Mouse (Mus musculus) C3H10T1/2 (cell line): Measurements from ENCODE around the gene Olfr13. TPM values are rescaled to one million over a fixed set of nuclear protein-coding genes. Genes with fewer than 3 reads are reported as not detected.

ENCODE experiments used
- polyA plus RNA-seq, 2 experiments: library from polyadenylated mRNA; unstranded; fragments of >200 nt; fragmentation: generic; extraction: Trizol; gene quantifications; one replicate each; pipeline ENCODE4 v1.2.1; 2012; ENCODE audit warnings: missing spikeins in 2 of 2

The Olfr13 gene
- not detected for polyA plus RNA-seq

DNA sequence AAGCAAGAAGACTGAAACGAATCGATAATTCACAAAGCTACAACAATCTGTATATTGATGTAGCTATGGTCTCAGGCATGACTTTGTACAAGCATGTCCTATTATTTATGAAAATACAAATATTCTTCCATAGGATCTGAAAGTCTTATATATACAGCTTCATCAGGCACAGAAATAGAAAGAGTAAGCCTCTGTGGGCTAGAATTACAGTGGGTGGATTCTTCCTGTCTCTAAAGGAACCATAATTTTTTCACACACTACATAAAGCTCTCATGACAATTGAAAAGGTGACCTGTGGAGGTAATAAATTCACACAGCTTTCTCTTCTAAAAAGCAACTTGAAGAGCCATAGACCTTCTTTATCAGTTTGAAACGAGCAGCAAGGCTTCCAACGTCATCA is at the start of gene Olfr13:
TSS of gene Olfr13 (plus strand) at position 301 of the 400 bp plus-strand sequence.

DNA sequence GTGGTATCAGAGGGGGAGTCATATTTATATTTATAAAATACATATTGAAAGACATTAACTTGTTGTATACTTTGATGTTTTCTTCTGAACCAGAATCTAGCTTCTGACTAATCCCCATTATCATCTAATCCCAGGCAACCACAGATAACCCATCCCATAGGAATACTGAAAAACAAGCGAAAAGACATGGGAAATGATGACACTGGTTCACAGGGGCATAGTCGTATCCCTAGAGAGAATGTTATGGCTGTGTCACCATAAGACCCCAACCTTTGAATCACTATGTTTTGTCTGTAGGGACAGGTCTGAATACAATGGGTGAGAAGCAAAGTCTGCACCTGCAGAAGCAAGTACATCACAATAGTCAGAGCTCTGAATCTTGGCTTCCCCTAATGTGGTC is 25.7 kb upstream of the Olfr13 start, which contains the start of gene Olfr237-ps1:
TSS of gene Olfr237-ps1 (plus strand) at position 301 of the 400 bp plus-strand sequence.

DNA sequence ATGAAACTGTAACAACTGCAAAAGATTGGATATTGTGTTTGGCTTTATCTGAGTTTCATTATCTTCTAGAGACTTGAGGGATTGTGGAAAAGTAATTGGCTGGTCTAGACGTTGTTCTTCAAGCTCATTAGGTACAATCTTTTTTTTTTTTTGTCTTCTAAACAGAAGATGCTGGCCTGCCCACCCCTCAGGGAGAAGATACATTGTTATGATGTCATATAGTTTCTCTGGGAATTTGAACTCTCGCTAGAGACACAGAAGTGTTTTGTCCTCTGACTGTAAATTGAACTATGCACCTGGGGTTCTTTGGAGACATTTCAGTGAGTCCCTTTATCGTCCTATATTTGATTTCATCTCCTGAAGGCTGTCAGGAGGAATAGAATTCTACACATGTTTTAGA is 9.0 kb upstream of the Olfr13 start, which contains the start of gene Olfr437:
TSS of gene Olfr437 (plus strand) at position 301 of the 400 bp plus-strand sequence.

DNA sequence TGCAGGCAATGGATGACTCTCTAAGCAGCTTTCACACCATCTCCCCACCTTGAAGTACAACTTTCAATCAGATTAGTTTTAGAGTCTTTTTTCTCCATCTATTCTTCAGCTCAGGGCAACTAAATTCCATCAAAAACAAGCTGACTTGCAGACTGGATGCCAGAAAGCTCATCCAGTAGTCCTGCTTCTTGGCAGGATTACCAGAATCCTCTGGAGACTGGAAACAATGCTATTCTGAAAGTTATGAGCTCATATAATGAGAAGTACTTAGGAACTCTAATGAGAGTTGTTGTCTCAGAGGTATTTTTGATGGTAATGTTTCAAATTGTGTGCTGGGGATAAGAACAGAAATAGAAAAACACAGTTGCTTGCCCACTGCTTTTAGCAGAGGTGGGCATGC is 24.8 kb downstream of the Olfr13 start, which contains the start of gene Olfr435:
TSS of gene Olfr435 (plus strand) at position 366 of the 400 bp plus-strand sequence.

DNA sequence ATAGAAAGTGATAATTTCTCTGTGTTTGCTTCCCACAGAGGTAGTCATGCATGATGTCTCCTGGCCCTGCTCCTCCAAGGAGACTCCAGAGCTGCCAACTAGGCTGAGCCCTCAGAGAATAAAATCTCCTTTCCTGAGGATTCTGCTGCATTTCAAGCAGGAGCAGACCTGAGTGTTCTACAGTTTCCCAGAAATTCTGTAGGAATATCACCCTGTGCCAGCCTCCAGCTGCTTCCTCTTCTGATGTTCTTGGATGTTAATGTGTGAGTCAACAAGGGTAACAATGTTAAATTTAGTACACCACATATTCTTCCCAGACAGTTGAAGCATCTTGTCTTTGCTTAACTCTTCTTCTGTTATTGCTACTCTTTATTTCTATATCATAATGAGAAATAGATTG is 40.9 kb downstream of the Olfr13 start, which contains the start of gene Olfr434:
TSS of gene Olfr434 (plus strand) at position 149 of the 400 bp plus-strand sequence.

Other genes with a start within 250 kb of the Olfr13 start
- not detected for gene Olfr444, start 223.1 kb upstream of the Olfr13 start, polyA plus RNA-seq
- not detected for gene Olfr441, start 65.8 kb upstream of the Olfr13 start, polyA plus RNA-seq
- gene Olfr237-ps1, start 25.6 kb upstream of the Olfr13 start, polyA plus RNA-seq = not detected
- gene Olfr437, start 8.9 kb upstream of the Olfr13 start, polyA plus RNA-seq = not detected
- not detected for gene Olfr435, start 25.0 kb downstream of the Olfr13 start, polyA plus RNA-seq
- gene Olfr434, start 40.9 kb downstream of the Olfr13 start, polyA plus RNA-seq = not detected
- not detected for gene Olfr47, start 59.4 kb downstream of the Olfr13 start, polyA plus RNA-seq
- under 1 TPM; 0.11 to 0.48 TPM for gene Arhgef5, start 93.4 kb downstream of the Olfr13 start, polyA plus RNA-seq
- gene Nobox, start 137.4 kb downstream of the Olfr13 start, polyA plus RNA-seq = not detected